22 mouse cellular contexts compared by ENCODE assay signal in the genomic region with DNA sequence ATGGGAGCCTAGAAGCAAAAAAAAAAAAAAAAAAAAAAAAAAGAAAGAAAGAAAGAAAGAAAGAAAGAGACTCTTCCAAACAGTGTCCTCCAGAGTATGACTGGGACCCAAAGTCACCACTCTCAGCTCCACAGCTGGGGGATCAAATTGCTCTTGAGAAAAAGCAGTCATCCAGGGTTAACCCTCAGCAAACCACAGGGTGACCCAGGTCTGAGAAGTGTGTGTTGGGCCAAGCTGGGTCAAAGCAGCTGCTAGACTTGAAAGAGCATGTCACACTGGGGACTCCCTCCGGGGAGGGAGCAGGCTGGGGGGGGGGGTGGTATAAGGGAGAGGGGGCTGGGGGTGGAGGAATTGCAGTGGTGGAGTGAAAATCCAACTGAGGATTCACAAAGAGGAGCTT.
DNase-seq lines count a peak whose midpoint lies in the region; ATAC-seq and TF ChIP-seq lines count a peak whose summit lies in the region.
"Had no signal": no experiment of that assay in that cellular context is flagged by ENCODE, and none has a peak within 500 bp of the region (broad histone marks: within the 10 kb centered on the region; RNA-seq: fewer than 3 reads in every experiment).

No protein-coding gene starts in this region.

- TF ChIP-seq CTCF in C2C12 (IDR thresholded peaks at IDR 0.05; ENCODE audit: control insufficient read depth, insufficient read depth, insufficient read length), result no peak

- H3K9ac ChIP-seq in heart, embryonic 15.5 days, result no peak overlapping the region
- H3K9ac ChIP-seq: embryonic facial prominence, embryonic 12.5 days; forebrain, embryonic 12.5 days; hindbrain, embryonic 12.5 days; liver, embryonic 15.5 days; midbrain, embryonic 15.5 days had no signal

- no peaks in the 10 kb centered on the region for H3K79me3 ChIP-seq in C2C12 (ENCODE audit: low read depth)

- no peaks in the 10 kb centered on the region for H3K36me3 ChIP-seq in heart, embryonic 15.5 days
- no peaks in the 10 kb centered on the region for H3K36me3 ChIP-seq in C2C12 (ENCODE audit: control insufficient read depth, insufficient read depth)
- H3K36me3 ChIP-seq in embryonic facial prominence, embryonic 10.5 days (replicated peaks), result no peaks in the 10 kb centered on the region
- H3K36me3 ChIP-seq: embryonic facial prominence, embryonic 12.5 days; forebrain, embryonic 12.5 days; hindbrain, embryonic 12.5 days; liver, embryonic 15.5 days; midbrain, embryonic 15.5 days had no signal

- H3K4me1 ChIP-seq in heart, embryonic 15.5 days (replicated peaks), result peaks cover 21% of the 10 kb centered on the region
- peaks cover 58% of the 10 kb centered on the region for H3K4me1 ChIP-seq in embryonic facial prominence, embryonic 10.5 days
- H3K4me1 ChIP-seq: liver, embryonic 15.5 days; midbrain, embryonic 15.5 days had no signal

- no peak for ATAC-seq in heart, embryonic 15.5 days (replicated peaks; ENCODE audit: insufficient number of reproducible peaks, insufficient read depth, low FRiP score, low read depth)
- ATAC-seq: midbrain, embryonic 15.5 days had no signal

- H3K4me3 ChIP-seq in heart, embryonic 15.5 days, result no peak overlapping the region
- no peak overlapping the region for H3K4me3 ChIP-seq in C2C12 (ENCODE audit: insufficient read depth, poor library complexity, severe bottlenecking)
- no peak overlapping the region for H3K4me3 ChIP-seq in embryonic facial prominence, embryonic 10.5 days
- H3K4me3 ChIP-seq: embryonic facial prominence, embryonic 12.5 days; forebrain, embryonic 12.5 days; hindbrain, embryonic 12.5 days; left cerebral cortex, adult 2 months; liver, embryonic 15.5 days; midbrain, embryonic 15.5 days had no signal

- no peak for DNase-seq in heart, adult 18-20 months
- DNase-seq in kidney, postnatal 14 days, result peak; percentile 21
- DNase-seq in kidney, adult 8-10 months, result no peak
- DNase-seq in embryonic facial prominence, embryonic 10.5 days (ENCODE audit: low spot score), result peak; percentile 43
- no peak for DNase-seq in neural tube, embryonic 10.5 days (ENCODE audit: extremely low spot score, low spot score)
- DNase-seq in left cerebral cortex, postnatal 14 days (ENCODE audit: low spot score in 2 of 2), result no peak
- DNase-seq: B cell, adult 2 months; cerebellum, adult 2 months; cerebellum, postnatal 25 days; gastrocnemius, postnatal 36 days; kidney, adult 18-20 months; left cerebral cortex, postnatal 4 days; liver; lung, postnatal 14 days had no signal

- WGBS in heart, embryonic 15.5 days, result 12% methylated on average over 1 of the region's 1 CpGs
- WGBS in embryonic facial prominence, embryonic 10.5 days, result 7% methylated on average over 1 of the region's 1 CpGs

- intact Hi-C loops in left cerebral cortex, postnatal 14 days (cut with DNase I), result no loop called here

- H3K27me3 ChIP-seq in heart, embryonic 15.5 days, result 0 out of 2 replicates have a peak, but pooled peaks cover 3% of the 10 kb centered on the region
- no peaks in the 10 kb centered on the region for H3K27me3 ChIP-seq in C2C12 (ENCODE audit: control insufficient read depth, insufficient read depth, insufficient read length)
- 0 out of 2 replicates have a peak, but pooled peaks cover 3% of the 10 kb centered on the region for H3K27me3 ChIP-seq in embryonic facial prominence, embryonic 10.5 days (replicated peaks; ENCODE audit: low read depth, poor library complexity, severe bottlenecking)
- H3K27me3 ChIP-seq: embryonic facial prominence, embryonic 12.5 days; forebrain, embryonic 12.5 days; hindbrain, embryonic 12.5 days; midbrain, embryonic 15.5 days had no signal

- H3ac ChIP-seq in C2C12 (ENCODE audit: control insufficient read depth, insufficient read length, low read depth), result no peak overlapping the region

- no peaks in the 10 kb centered on the region for H3K79me2 ChIP-seq in C2C12 (ENCODE audit: control insufficient read depth, insufficient read depth)

- no peak overlapping the region for H3K4me2 ChIP-seq in heart, embryonic 15.5 days
- H3K4me2 ChIP-seq: embryonic facial prominence, embryonic 12.5 days; forebrain, embryonic 12.5 days; hindbrain, embryonic 12.5 days; liver, embryonic 15.5 days; midbrain, embryonic 15.5 days had no signal

- no peaks in the 10 kb centered on the region for H3K9me3 ChIP-seq in heart, embryonic 15.5 days (replicated peaks)
- no peaks in the 10 kb centered on the region for H3K9me3 ChIP-seq in embryonic facial prominence, embryonic 10.5 days
- H3K9me3 ChIP-seq: embryonic facial prominence, embryonic 12.5 days; forebrain, embryonic 12.5 days; hindbrain, embryonic 12.5 days; liver, embryonic 15.5 days; midbrain, embryonic 15.5 days had no signal

- peak overlapping the region; percentile 40; the same call in 1 of the 2 replicates for H3K27ac ChIP-seq in heart, embryonic 15.5 days
- peak overlapping the region; percentile 74 for H3K27ac ChIP-seq in embryonic facial prominence, embryonic 10.5 days (replicated peaks)
- H3K27ac ChIP-seq: forebrain, embryonic 12.5 days; hindbrain, embryonic 12.5 days; left cerebral cortex, adult 2 months; liver, embryonic 15.5 days; midbrain, embryonic 15.5 days had no signal

TF ChIP-seq in C2C12, 6 proteins besides CTCF, POLR2A, EP300 and RAD21:
- TF ChIP-seq MYOG (IDR thresholded peaks at IDR 0.05; ENCODE audit: control insufficient read depth, extremely low read depth, insufficient read length) (no peak), FOSL1 (IDR thresholded peaks at IDR 0.05; ENCODE audit: insufficient read depth, low read length, poor library complexity, severe bottlenecking) (no peak), MYOD1 (IDR thresholded peaks at IDR 0.05; ENCODE audit: control insufficient read depth, insufficient read length, low read depth) (peak; percentile 80)
TF ChIP-seq in C2C12: peak in this region for 1.

Comparison
In these comparisons a context has a peak if more than half of its experiments do, and no peak if none do; other contexts are left out.
1. DNase-seq: peak in kidney, postnatal 14 days (single experiment) and embryonic facial prominence, embryonic 10.5 days (single experiment); none in heart, adult 18-20 months (0 of 2), kidney, adult 8-10 months (0 of 2), neural tube, embryonic 10.5 days (single experiment) and left cerebral cortex, postnatal 14 days (0 of 2).